Mouse (Mus musculus) brain, embryonic 14.5 days (tissue): ENCODE data around the gene Olfr47. TPM values are rescaled to one million over a fixed set of nuclear protein-coding genes. Genes with fewer than 3 reads are reported as not detected.

Experiments
- DNase-seq: peaks from one replicate; pipeline ENCODE4 v3.0.0-alpha.2; 2011; ENCODE audit warnings: low read depth
- CTCF ChIP-seq: fragments of 200-500 bp; IDR thresholded peaks from 2 replicates; pipeline ENCODE4 v1.5.1; 2012; ENCODE audit warnings: inconsistent platforms, mild to moderate bottlenecking, moderate library complexity, borderline replicate concordance; ENCODE audit not compliant: insufficient read depth, insufficient read length; ENCODE audit errors: extremely low read depth
- POLR2A ChIP-seq: fragments of 200-500 bp; IDR thresholded peaks from 2 replicates; pipeline ENCODE4 v1.6.1; 2012; ENCODE audit warnings: mild to moderate bottlenecking, inconsistent platforms, borderline replicate concordance; ENCODE audit not compliant: poor library complexity, insufficient read depth, insufficient read length, severe bottlenecking; ENCODE audit errors: extremely low read depth
- polyA plus RNA-seq: library from polyadenylated mRNA; depleted of rRNA; stranded (reverse); fragments of >200 nt; gene quantifications from 2 replicates; pipeline ENCODE4 v1.2.3, GENCODE M21; 2012; rRNA removed

Olfr47 gene
- polyA plus RNA-seq, 1 experiment: not detected

DNA sequence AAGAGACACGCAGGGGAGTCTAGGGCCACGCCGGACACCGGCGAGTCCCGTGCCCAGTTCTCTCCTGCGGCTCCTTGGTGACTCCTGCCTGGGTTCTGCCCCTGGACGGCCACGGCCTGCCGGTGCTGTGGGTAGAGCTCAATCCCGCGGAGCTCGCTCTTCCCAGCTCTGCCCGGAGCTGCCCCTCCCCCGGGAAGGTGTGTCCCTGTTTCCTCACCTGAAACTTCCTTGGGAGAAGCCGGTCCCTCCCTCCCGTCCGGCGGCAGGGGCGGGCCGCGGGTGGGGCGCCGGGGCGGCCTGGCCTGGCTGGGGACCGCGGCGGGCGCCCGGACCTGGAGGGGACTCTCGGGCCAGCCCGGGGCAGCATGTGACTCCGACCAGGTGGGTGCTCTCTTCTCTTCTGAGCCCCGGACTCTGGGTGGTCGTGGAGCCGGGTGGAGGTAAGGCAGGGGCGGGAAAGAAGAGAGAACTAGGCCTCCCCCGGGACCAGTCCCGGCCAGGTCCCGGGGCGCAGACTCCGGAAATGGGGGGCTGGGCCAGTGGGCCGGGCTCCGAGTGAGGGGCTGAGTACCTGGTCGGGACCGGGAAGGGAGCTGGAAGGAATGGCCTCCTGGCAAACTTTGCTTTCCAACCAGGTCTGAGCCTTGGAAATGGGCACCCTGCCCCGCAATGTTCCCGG lies 34.2 kb downstream of the Olfr47 start, which contains the start of gene Arhgef5:
Gene Arhgef5 (plus strand): TSS at position 220 of the 679 bp plus-strand sequence.
- TF ChIP-seq CTCF: no peak
- TF ChIP-seq POLR2A: no peak
- DNase-seq: peak; percentile 13

DNA sequence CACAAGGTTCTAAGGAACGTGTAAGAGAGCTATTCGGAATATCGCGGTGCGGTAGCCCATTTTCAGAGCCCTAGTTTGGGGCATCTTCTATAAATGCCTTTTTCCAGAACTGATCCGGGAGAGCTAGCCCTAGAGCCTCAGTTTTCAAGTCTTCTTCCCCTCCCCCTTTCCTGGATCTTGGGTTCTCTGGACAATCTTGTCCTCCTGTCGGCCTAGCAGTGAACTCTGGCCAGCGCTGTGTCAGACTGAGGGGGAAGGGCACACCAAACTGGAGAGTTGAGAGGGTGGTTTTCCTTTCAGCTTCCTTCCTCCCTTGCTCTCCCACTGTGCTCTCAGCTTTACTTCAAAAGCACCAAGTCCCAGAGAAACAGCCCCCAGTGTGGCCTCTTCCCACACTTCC lies 35.0 kb downstream of the Olfr47 start:
- DNase-seq: peak; percentile 27
- TF ChIP-seq CTCF: peak; percentile 18; the same call in 1 of the 2 replicates
- no peak for TF ChIP-seq POLR2A

DNA sequence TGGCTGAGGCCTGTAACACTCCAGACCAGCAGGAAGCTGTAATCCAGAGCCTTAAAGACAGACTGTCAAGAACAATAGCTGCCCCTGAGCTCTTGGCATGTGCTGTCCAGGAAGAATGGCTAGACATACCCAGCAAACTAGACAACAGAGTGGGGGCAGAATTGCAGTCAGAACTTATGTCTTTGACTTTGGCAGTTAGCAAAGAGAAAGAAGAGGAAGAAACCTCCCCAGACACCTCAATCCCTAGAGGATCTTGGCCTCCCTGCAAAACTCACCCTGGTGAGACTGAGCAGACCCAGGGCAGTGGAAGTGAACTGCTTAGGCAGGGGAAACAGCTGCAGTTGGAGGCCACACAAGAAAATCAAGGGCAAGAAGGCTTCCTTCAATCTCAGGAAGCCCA lies 41.3 kb downstream of the Olfr47 start:
- DNase-seq: no peak
- TF ChIP-seq POLR2A (no peak), CTCF (no peak)

DNA sequence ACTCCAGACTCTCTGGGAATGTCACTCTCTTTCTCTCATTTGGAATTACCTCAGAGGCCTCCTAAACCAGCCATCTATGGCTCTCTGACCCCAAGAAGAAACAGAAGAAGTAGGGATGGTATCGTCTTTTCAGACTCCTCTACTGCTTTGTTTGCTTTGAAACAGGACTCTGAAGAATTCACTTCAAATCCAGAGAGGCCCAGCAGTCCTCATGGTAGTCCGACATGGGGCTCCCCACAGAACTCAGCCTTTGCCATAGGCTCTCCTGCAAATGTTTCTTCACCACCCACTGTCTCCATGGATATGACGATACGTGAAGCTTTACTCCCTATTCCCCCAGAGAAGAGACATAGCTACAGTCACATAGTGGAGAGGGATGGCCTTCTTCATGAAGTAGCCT lies 42.8 kb downstream of the Olfr47 start:
- TF ChIP-seq POLR2A (no peak), CTCF (no peak)
- no peak for DNase-seq

DNA sequence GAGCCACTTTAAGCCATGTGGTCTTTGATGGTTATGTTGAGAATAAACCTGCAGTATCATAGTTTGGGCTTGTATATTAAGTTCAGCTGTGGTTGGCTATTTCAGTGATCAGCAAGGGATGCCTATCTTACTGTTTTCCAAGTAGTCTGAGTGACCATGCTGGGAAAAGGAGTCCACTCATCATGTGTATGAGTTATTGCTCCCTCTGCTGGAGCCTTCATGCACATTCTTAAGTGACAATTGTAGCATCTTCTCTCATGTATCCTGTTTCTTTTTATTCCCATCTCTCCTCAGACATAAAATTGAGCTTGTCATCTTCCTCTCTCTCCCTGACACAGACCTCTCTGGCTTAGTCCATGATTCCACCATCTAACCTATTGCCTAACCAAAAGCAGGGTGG lies 46.9 kb downstream of the Olfr47 start:
- TF ChIP-seq CTCF (peak; percentile 16; the same call in 1 of the 2 replicates), POLR2A (no peak)
- peak; percentile 15 for DNase-seq

DNA sequence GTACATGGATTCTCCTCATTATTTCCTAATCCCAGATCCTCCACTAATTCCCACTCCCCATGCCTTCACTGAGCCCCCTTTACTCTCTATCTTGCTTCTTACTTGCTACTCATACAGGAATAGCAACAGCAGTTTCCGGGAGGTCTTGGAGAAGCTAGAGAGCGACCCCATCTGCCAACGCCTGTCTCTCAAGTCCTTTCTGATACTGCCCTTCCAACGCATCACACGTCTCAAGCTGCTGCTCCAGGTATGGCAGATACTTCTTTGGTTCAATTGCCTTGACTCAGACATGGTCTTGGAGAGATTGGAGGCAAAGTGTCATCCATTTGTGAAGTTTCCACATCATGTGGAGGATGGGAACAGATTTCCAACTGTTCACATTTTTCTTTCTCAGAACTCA lies 49.2 kb downstream of the Olfr47 start:
- TF ChIP-seq POLR2A: no peak
- no peak for TF ChIP-seq CTCF
- DNase-seq: no peak

Other genes with a start within 250 kb of the Olfr47 start
- gene Olfr441, start 125.2 kb upstream of the Olfr47 start, polyA plus RNA-seq: not detected in 2 replicates
- gene Olfr237-ps1, start 85.0 kb upstream of the Olfr47 start, polyA plus RNA-seq: not detected in 2 replicates
- gene Olfr437, start 68.2 kb upstream of the Olfr47 start, polyA plus RNA-seq: not detected in 2 replicates
- gene Olfr13, start 59.4 kb upstream of the Olfr47 start, polyA plus RNA-seq: not detected in 2 replicates
- gene Olfr435, start 34.4 kb upstream of the Olfr47 start, polyA plus RNA-seq: not detected in 2 replicates
- not detected in 2 replicates for gene Olfr434, start 18.5 kb upstream of the Olfr47 start, polyA plus RNA-seq
- gene Arhgef5, start 34.1 kb downstream of the Olfr47 start, polyA plus RNA-seq: 3.8 and 5.5 TPM in 2 replicates
- not detected in 2 replicates for gene Nobox, start 78.0 kb downstream of the Olfr47 start, polyA plus RNA-seq